Mouse (Mus musculus) fibroblast of lung, adult 2 months (primary cell): ENCODE results near the gene Wdr77.
"Not testable (repeated sequence)": the region's sequence is repeated elsewhere in the genome, so short reads cannot be mapped to it uniquely, and the experiment has no call there.

Experiments used
- DNase-seq: peaks from one replicate; pipeline ENCODE4 v3.0.0-alpha.2; 2011; ENCODE audit warnings: low read depth

Wdr77 gene

GRCm38 (mm10) chr3:105951348-105951747 is 7.8 kb upstream of the Wdr77 start:
- no peak for DNase-seq

- DNase-seq = no peak
These were observed 1.9 kb upstream of the Wdr77 start for GRCm38 (mm10) chr3:105957235-105957634.

- DNase-seq = no peak
These were observed 965 bp upstream of the Wdr77 start for GRCm38 (mm10) chr3:105958204-105958603.

- no peak for DNase-seq
These were observed 416 bp downstream of the Wdr77 start for GRCm38 (mm10) chr3:105959585-105959984.

- no peak for DNase-seq
These were observed 830 bp downstream of the Wdr77 start, which contains the start of gene Atp5f1 for GRCm38 (mm10) chr3:105959999-105960398. Gene Atp5f1 (minus strand): TSS chr3:105960099.

GRCm38 (mm10) chr3:105960700-105961099 is 1.5 kb downstream of the Wdr77 start:
- DNase-seq = no peak

- DNase-seq = no peak
These were observed 12.8 kb downstream of the Wdr77 start for GRCm38 (mm10) chr3:105971831-105972446.

GRCm38 (mm10) chr3:105973411-105973810 is 14.2 kb downstream of the Wdr77 start, which contains the start of gene Ovgp1:
Gene Ovgp1 (plus strand): TSS chr3:105973711.
- DNase-seq = no peak

- DNase-seq = no peak
These were observed 15.0 kb downstream of the Wdr77 start for GRCm38 (mm10) chr3:105974174-105974573.

GRCm38 (mm10) chr3:105989611-105990010 is 30.4 kb downstream of the Wdr77 start:
- DNase-seq = not testable (repeated sequence)

- DNase-seq = peak; percentile 21
These were observed 32.6 kb downstream of the Wdr77 start for GRCm38 (mm10) chr3:105991653-105992283.

- DNase-seq = no peak
These were observed 35.6 kb downstream of the Wdr77 start for GRCm38 (mm10) chr3:105994730-105995129.

- no peak for DNase-seq
These were observed 41.7 kb downstream of the Wdr77 start for GRCm38 (mm10) chr3:106000707-106001375.

- DNase-seq = no peak
These were observed 42.5 kb downstream of the Wdr77 start for GRCm38 (mm10) chr3:106001416-106002370.

- DNase-seq = not testable (repeated sequence)
These were observed 44.2 kb downstream of the Wdr77 start for GRCm38 (mm10) chr3:106003360-106003759.

GRCm38 (mm10) chr3:106014546-106014945 is 55.4 kb downstream of the Wdr77 start, which contains the start of gene Pifo:
Gene Pifo (minus strand): TSS chr3:106014646.
- no peak for DNase-seq
